Mouse (Mus musculus): Measurements from ENCODE around the gene Capn12. TPM values are rescaled to one million over a fixed set of nuclear protein-coding genes. Genes with fewer than 3 reads are reported as not detected.

Capn12 gene
- polyA plus RNA-seq, 1 experiment from 2014 or later: 1.9 TPM

GRCm38 (mm10) chr7:28939418-28940183 lies 58.4 kb downstream of the Capn12 start:
- DNase-seq (ENCODE audit: low spot score): no peak
- Histone ChIP-seq H3K27me3 (ENCODE audit: control insufficient read depth, insufficient read depth, low read length) (no peaks in the 10 kb centered on the region), H3K27ac (replicated peaks) (peak overlapping the region; percentile 86), H3K9ac (ENCODE audit: low read length) (no peak overlapping the region), H3K36me3 (ENCODE audit: control insufficient read depth, insufficient read depth, low read length) (peaks cover 2% of the 10 kb centered on the region; the same call in 1 of the 2 replicates), H3K4me2 (replicated peaks; ENCODE audit: low read depth) (no peak overlapping the region), H3K4me3 (ENCODE audit: low read depth, low read length) (no peak overlapping the region), H3K9me3 (ENCODE audit: control insufficient read depth, low read length) (no peaks in the 10 kb centered on the region), H3K4me1 (replicated peaks; ENCODE audit: control insufficient read depth, insufficient read depth) (peaks cover 32% of the 10 kb centered on the region)
- 0 out of 2 replicates have a peak, but pooled peaks have one; percentile 61 for ATAC-seq (ENCODE audit: low FRiP score, low TSS enrichment)
- 44% methylated on average over 7 of the region's 7 CpGs for WGBS
- TF ChIP-seq EP300 (optimal IDR thresholded peaks at IDR 0.05) (no peak), CTCF (IDR thresholded peaks at IDR 0.05; ENCODE audit: low read depth) (no peak)

GRCm38 (mm10) chr7:28941129-28941528 lies 59.9 kb downstream of the Capn12 start:
- ATAC-seq (ENCODE audit: low FRiP score, low TSS enrichment) (no peak), DNase-seq (ENCODE audit: low spot score) (no peak)
- no peak overlapping the region; the same call in 1 of the 2 replicates for H3K9ac ChIP-seq (ENCODE audit: low read length)
- H3K4me3 ChIP-seq (ENCODE audit: low read depth, low read length): no peak overlapping the region
- H3K9me3 ChIP-seq (ENCODE audit: control insufficient read depth, low read length): no peaks in the 10 kb centered on the region
- WGBS: 45% methylated on average over 4 of the region's 4 CpGs
- peak overlapping the region; percentile 86 for H3K27ac ChIP-seq (replicated peaks)
- H3K4me1 ChIP-seq (replicated peaks; ENCODE audit: control insufficient read depth, insufficient read depth): peaks cover 40% of the 10 kb centered on the region
- TF ChIP-seq CTCF (IDR thresholded peaks at IDR 0.05; ENCODE audit: low read depth): no peak
- TF ChIP-seq EP300 (optimal IDR thresholded peaks at IDR 0.05): no peak
- H3K36me3 ChIP-seq (ENCODE audit: control insufficient read depth, insufficient read depth, low read length): no peaks in the 10 kb centered on the region
- no peaks in the 10 kb centered on the region for H3K27me3 ChIP-seq (ENCODE audit: control insufficient read depth, insufficient read depth, low read length)
- no peak overlapping the region for H3K4me2 ChIP-seq (replicated peaks; ENCODE audit: low read depth)

GRCm38 (mm10) chr7:28941542-28941941 lies 60.3 kb downstream of the Capn12 start:
- 41% methylated on average over 4 of the region's 4 CpGs for WGBS
- H3K9ac ChIP-seq (ENCODE audit: low read length): peak overlapping the region; percentile 31; the same call in 1 of the 2 replicates
- H3K4me2 ChIP-seq (replicated peaks; ENCODE audit: low read depth): no peak overlapping the region

More at GRCm38 (mm10) chr7:28941542-28941941, 60.3 kb downstream of the Capn12 start:
- Histone ChIP-seq H3K9me3 (ENCODE audit: control insufficient read depth, low read length) (no peaks in the 10 kb centered on the region), H3K36me3 (ENCODE audit: control insufficient read depth, insufficient read depth, low read length) (no peaks in the 10 kb centered on the region), H3K4me3 (ENCODE audit: low read depth, low read length) (no peak overlapping the region), H3K4me1 (replicated peaks; ENCODE audit: control insufficient read depth, insufficient read depth) (peaks cover 40% of the 10 kb centered on the region), H3K27me3 (ENCODE audit: control insufficient read depth, insufficient read depth, low read length) (no peaks in the 10 kb centered on the region), H3K27ac (replicated peaks) (peak overlapping the region; percentile 86)
- ATAC-seq (ENCODE audit: low FRiP score, low TSS enrichment) (no peak), DNase-seq (ENCODE audit: low spot score) (peak; percentile 27)
- TF ChIP-seq CTCF (IDR thresholded peaks at IDR 0.05; ENCODE audit: low read depth) (no peak), EP300 (optimal IDR thresholded peaks at IDR 0.05) (no peak)

Other genes with a start within 250 kb of the Capn12 start
- 1.7 and 2.4 TPM in 2 replicates for gene Fbxo27, start 188.6 kb upstream of the Capn12 start, polyA plus RNA-seq (2015; fragmentation: Nextera tagmentation; extraction: Ambion mirVana)
- gene Fbxo17, start 164.6 kb upstream of the Capn12 start, polyA plus RNA-seq (2015; fragmentation: Nextera tagmentation; extraction: Ambion mirVana): 5.6 and 6.1 TPM in 2 replicates
- 113 and 118 TPM in 2 replicates for gene Mrps12, start 139.6 kb upstream of the Capn12 start, polyA plus RNA-seq (2015; fragmentation: Nextera tagmentation; extraction: Ambion mirVana)
- gene Sars2, start 139.4 kb upstream of the Capn12 start, polyA plus RNA-seq (2015; fragmentation: Nextera tagmentation; extraction: Ambion mirVana): 11.4 and 12.3 TPM in 2 replicates
- not detected in 2 replicates for gene Ccer2, start 125.2 kb upstream of the Capn12 start, polyA plus RNA-seq (2015; fragmentation: Nextera tagmentation; extraction: Ambion mirVana)
- gene Sirt2, start 114.7 kb upstream of the Capn12 start, polyA plus RNA-seq (2015; fragmentation: Nextera tagmentation; extraction: Ambion mirVana): 35.3 and 39.3 TPM in 2 replicates
- 31.2 and 33.0 TPM in 2 replicates for gene Nfkbib, start 113.9 kb upstream of the Capn12 start, polyA plus RNA-seq (2015; fragmentation: Nextera tagmentation; extraction: Ambion mirVana)
- 2.1 and 2.6 TPM in 2 replicates for gene Rinl, start 92.5 kb upstream of the Capn12 start, polyA plus RNA-seq (2015; fragmentation: Nextera tagmentation; extraction: Ambion mirVana)
- gene Hnrnpl, start 72.9 kb upstream of the Capn12 start, polyA plus RNA-seq (2015; fragmentation: Nextera tagmentation; extraction: Ambion mirVana): 153 and 156 TPM in 2 replicates
- gene Ech1, start 56.2 kb upstream of the Capn12 start, polyA plus RNA-seq (2015; fragmentation: Nextera tagmentation; extraction: Ambion mirVana): 426 and 435 TPM in 2 replicates
- gene Lgals4, start 47.6 kb upstream of the Capn12 start, polyA plus RNA-seq (2015; fragmentation: Nextera tagmentation; extraction: Ambion mirVana): 469 and 489 TPM in 2 replicates
- gene Lgals7, start 17.6 kb upstream of the Capn12 start, polyA plus RNA-seq (2015; fragmentation: Nextera tagmentation; extraction: Ambion mirVana): 296 and 301 TPM in 2 replicates
- gene Actn4, start 80.9 kb downstream of the Capn12 start, polyA plus RNA-seq (2015; fragmentation: Nextera tagmentation; extraction: Ambion mirVana): 216 and 227 TPM in 2 replicates
- gene Eif3k, start 100.4 kb downstream of the Capn12 start, polyA plus RNA-seq (2015; fragmentation: Nextera tagmentation; extraction: Ambion mirVana): 294 and 295 TPM in 2 replicates
- 3.0 and 3.6 TPM in 2 replicates for gene Map4k1, start 100.6 kb downstream of the Capn12 start, polyA plus RNA-seq (2015; fragmentation: Nextera tagmentation; extraction: Ambion mirVana)
- gene Ryr1, start 243.8 kb downstream of the Capn12 start, polyA plus RNA-seq (2015; fragmentation: Nextera tagmentation; extraction: Ambion mirVana): 0.10 and 0.11 TPM in 2 replicates